Mouse (Mus musculus) olfactory bulb, adult 2 months (tissue): ENCODE data around the gene Cdk10. TPM values are rescaled to one million over a fixed set of nuclear protein-coding genes. Genes with fewer than 3 reads are reported as not detected.
A peak's percentile ranks its signal among the peaks of the same experiment; 100 is the strongest.

Experiments
- H3K27ac ChIP-seq: fragments of 200-500 bp; 2 replicates; pipeline ENCODE4 v1.5.1; 2012; ENCODE audit warnings: low read depth, low read length; ENCODE audit not compliant: insufficient read depth
- H3K4me1 ChIP-seq: fragments of 200-500 bp; 2 replicates; pipeline ENCODE4 v1.6.1; 2012; ENCODE audit warnings: low read length; ENCODE audit not compliant: control insufficient read depth, insufficient read depth
- H3K4me3 ChIP-seq: fragments of 200-500 bp; 2 replicates; pipeline ENCODE4 v1.5.1; 2012; ENCODE audit warnings: mild to moderate bottlenecking, low read depth, low read length, moderate library complexity; ENCODE audit not compliant: insufficient read depth
- CTCF ChIP-seq: fragments of 200-500 bp; IDR thresholded peaks from 2 replicates; pipeline ENCODE4 v1.5.1; 2012; ENCODE audit warnings: low read depth, mild to moderate bottlenecking, low read length, moderate library complexity; ENCODE audit not compliant: insufficient read depth
- POLR2A ChIP-seq: fragments of 200-500 bp; IDR thresholded peaks from 2 replicates; pipeline ENCODE4 v1.6.1; 2012; ENCODE audit warnings: mild to moderate bottlenecking, low read depth, low read length, moderate library complexity; ENCODE audit not compliant: insufficient read depth
- WGBS: fragments of 180-500 bp; shearing (Covaris S2); methylation state at CpG from one replicate; pipeline ENCODE4 v1.1.7; 2018; 5-methylcytosine and 5-hydroxymethylcytosine counted together
- polyA plus RNA-seq: library from polyadenylated mRNA; stranded (reverse); fragments of >200 nt; gene quantifications from 2 replicates; pipeline ENCODE4 v1.2.4, GENCODE M21; 2012; ENCODE audit warnings: low replicate concordance; ENCODE audit not compliant: missing spikeins, insufficient read depth, insufficient read length

Gene Cdk10
- polyA plus RNA-seq, 1 experiment: not detected

DNA sequence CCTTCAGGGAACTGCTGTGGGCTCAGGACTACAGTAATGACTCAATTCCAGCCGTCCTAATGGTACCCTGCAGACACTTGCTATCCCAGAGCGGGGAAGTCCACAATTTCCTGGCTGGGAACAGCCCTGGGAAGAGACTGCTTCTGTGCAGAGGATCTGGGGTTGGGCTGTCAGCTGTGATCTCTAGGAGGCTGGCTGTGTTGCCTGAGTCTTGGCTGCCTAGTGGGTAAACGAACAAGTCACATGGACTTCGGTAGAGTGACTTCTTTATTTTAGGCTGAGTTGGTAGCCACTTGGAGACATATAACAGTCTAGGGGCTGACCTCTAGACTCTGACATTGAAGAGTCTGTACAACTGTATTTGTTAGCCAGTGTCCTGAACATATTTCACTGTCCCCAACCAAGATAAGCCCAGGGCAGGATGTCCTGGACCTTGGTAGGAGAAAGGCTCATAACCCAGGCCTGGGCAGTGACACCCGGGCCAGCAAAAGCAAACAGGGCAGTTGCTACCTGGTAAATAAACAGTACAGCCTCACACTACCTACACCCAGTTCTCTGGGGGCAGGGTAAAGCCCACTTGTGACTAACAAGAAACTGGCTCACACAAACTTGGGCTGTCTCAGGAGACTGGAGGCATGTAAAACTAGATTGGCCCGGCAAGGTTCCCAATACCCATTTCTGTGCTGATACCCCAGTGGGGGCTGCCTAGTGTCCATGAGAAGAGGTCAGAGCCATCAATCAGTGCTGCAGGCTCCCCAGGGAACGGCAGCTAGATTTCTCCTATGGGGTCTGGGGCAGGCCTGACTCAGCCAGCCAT lies 17.7 kb downstream of the Cdk10 start:
- Histone ChIP-seq H3K4me1 (peaks cover 3% of the 10 kb centered on the region; the same call in 1 of the 2 replicates), H3K27ac (no peak overlapping the region), H3K4me3 (no peak overlapping the region)
- 75% methylated on average over 7 of the region's 7 CpGs for WGBS
- TF ChIP-seq CTCF (no peak), POLR2A (no peak)

GRCm38 (mm10) chr8:123243053-123243452 lies 18.4 kb downstream of the Cdk10 start:
- TF ChIP-seq POLR2A (no peak), CTCF (no peak)
- Histone ChIP-seq H3K27ac (no peak overlapping the region), H3K4me3 (no peak overlapping the region), H3K4me1 (peaks cover 3% of the 10 kb centered on the region; the same call in 1 of the 2 replicates)
- WGBS: 73% methylated on average over 11 of the region's 11 CpGs

- 94% methylated on average over 4 of the region's 4 CpGs for WGBS
- no peak overlapping the region for H3K27ac ChIP-seq
- H3K4me1 ChIP-seq: peaks cover 3% of the 10 kb centered on the region; the same call in 1 of the 2 replicates
These were observed 19.7 kb downstream of the Cdk10 start for GRCm38 (mm10) chr8:123244382-123244781.

GRCm38 (mm10) chr8:123245543-123245942 lies 20.9 kb downstream of the Cdk10 start:
- Histone ChIP-seq H3K4me3 (no peak overlapping the region), H3K4me1 (peaks cover 3% of the 10 kb centered on the region; the same call in 1 of the 2 replicates), H3K27ac (no peak overlapping the region)
- WGBS: 89% methylated on average over 12 of the region's 12 CpGs
- TF ChIP-seq CTCF (no peak), POLR2A (no peak)

More at GRCm38 (mm10) chr8:123244382-123244781, 19.7 kb downstream of the Cdk10 start:
- TF ChIP-seq CTCF (no peak), POLR2A (no peak)
- no peak overlapping the region for H3K4me3 ChIP-seq

- no peak overlapping the region for H3K4me3 ChIP-seq
- H3K27ac ChIP-seq: no peak overlapping the region
- no peak for TF ChIP-seq POLR2A
- TF ChIP-seq CTCF: no peak
- no peaks in the 10 kb centered on the region; the same call in 1 of the 2 replicates for H3K4me1 ChIP-seq
- 98% methylated on average over 6 of the region's 6 CpGs for WGBS
These were observed 23.1 kb downstream of the Cdk10 start for GRCm38 (mm10) chr8:123247748-123248147.

DNA sequence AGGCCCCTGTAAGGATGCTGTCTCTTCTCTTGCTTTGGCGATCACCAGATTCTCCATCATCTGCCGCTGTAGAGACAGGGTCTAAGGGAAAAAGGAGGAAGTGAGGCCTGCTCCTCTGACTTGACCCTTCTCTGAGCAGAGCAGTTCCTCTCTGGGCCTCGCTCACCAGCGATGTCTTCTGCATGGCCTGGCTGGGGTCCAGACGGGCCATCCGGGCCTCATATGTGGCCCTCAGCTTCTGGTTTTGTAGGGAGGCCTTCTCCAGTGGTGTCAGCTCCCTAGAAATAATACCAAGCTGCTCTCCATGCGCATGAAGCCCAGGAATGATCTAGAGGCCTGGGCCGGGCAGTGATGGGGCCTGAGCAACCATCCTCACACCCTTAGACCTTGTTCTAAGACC lies 24.0 kb downstream of the Cdk10 start:
- WGBS: 90% methylated on average over 8 of the region's 8 CpGs
- 0 out of 2 replicates have a peak, but pooled peaks cover 2% of the 10 kb centered on the region for H3K4me1 ChIP-seq
- TF ChIP-seq POLR2A (no peak), CTCF (no peak)
- H3K27ac ChIP-seq: no peak overlapping the region
- no peak overlapping the region for H3K4me3 ChIP-seq

- WGBS: 96% methylated on average over 5 of the region's 5 CpGs
- TF ChIP-seq CTCF (no peak), POLR2A (no peak)
- no peak overlapping the region for H3K4me3 ChIP-seq
- H3K27ac ChIP-seq: no peak overlapping the region
- peaks cover 8% of the 10 kb centered on the region for H3K4me1 ChIP-seq
These were observed 26.3 kb downstream of the Cdk10 start for GRCm38 (mm10) chr8:123250940-123251339.

- no peak for TF ChIP-seq POLR2A
- no peak for TF ChIP-seq CTCF
- no peak overlapping the region for H3K27ac ChIP-seq
- no peak overlapping the region for H3K4me3 ChIP-seq
- 25% methylated on average over 4 of the region's 4 CpGs for WGBS
- peaks cover 16% of the 10 kb centered on the region for H3K4me1 ChIP-seq
These were observed 28.3 kb downstream of the Cdk10 start for GRCm38 (mm10) chr8:123252925-123253324.

DNA sequence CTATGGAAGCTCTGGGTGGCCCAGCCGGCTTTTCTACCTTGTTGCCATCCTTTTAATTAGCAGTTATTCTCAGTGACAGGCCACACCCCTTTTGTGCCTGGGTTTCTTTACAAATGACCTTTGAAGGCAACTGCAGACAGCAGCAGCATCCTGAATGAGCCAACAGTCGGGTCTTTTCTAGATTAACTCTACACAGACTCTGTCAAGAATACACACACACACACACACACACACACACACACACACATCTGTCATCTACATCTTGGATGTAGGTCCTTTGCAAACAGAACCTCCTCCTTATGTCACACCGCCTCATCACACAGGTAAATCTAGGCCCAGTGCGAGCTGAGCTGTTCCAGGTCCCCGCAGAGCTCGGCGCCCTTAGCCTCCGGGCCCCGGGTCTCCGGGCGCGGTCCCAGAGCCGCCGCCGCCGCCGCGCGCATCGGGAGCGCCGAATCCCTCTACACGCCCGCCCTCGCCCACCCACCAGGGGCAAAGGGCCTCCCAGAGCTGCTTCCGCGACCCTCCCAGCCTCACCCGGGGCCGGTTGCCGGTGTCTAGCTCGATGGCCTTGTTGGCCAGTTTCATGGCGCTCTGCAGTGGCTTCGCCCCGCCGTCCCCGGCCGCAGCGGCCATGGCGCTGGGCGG lies 28.9 kb downstream of the Cdk10 start:
- H3K4me1 ChIP-seq: peaks cover 16% of the 10 kb centered on the region
- peak overlapping the region; percentile 98 for H3K4me3 ChIP-seq
- under 1% methylated on average over 39 of the region's 40 CpGs for WGBS
- peak overlapping the region; percentile 16 for H3K27ac ChIP-seq
- 0 out of 2 replicates have a peak, but pooled peaks have one; percentile 3 for TF ChIP-seq POLR2A
- TF ChIP-seq CTCF: no peak
